Mouse (Mus musculus) embryonic fibroblast, embryonic 13.5 days (primary cell): ENCODE data around the gene Catsper4. TPM values are rescaled to one million over a fixed set of nuclear protein-coding genes. Genes with fewer than 3 reads are reported as not detected.
A peak's percentile ranks its signal among the peaks of the same experiment; 100 is the strongest.

Experiments used
- H3K27ac ChIP-seq: 2 replicates; pipeline ENCODE4 v1.5.1; 2012; ENCODE audit warnings: low read length, control low read depth, inconsistent platforms; ENCODE audit not compliant: insufficient read depth
- H3K4me1 ChIP-seq: 2 replicates; pipeline ENCODE4 v1.6.1; 2011; ENCODE audit warnings: low read length; ENCODE audit not compliant: control insufficient read depth, insufficient read depth
- H3K4me3 ChIP-seq: 2 replicates; pipeline ENCODE4 v1.5.1; 2011; ENCODE audit warnings: mild to moderate bottlenecking, control low read depth, low read length; ENCODE audit not compliant: insufficient read depth
- CTCF ChIP-seq: IDR thresholded peaks from 2 replicates; pipeline ENCODE4 v1.5.1; 2011; ENCODE audit warnings: mild to moderate bottlenecking, control low read depth, low read length, moderate library complexity, borderline replicate concordance; ENCODE audit not compliant: insufficient read depth
- POLR2A ChIP-seq: IDR thresholded peaks from 2 replicates; pipeline ENCODE4 v1.6.1; 2011; ENCODE audit warnings: low read depth, mild to moderate bottlenecking, control low read depth, low read length, moderate library complexity
- polyA plus RNA-seq: library from polyadenylated mRNA; stranded (reverse); fragments of >200 nt; gene quantifications from 2 replicates; pipeline ENCODE4 v1.2.4, GENCODE M21; 2011; ENCODE audit warnings: low read depth; ENCODE audit not compliant: missing spikeins, insufficient read length

The Catsper4 gene
- polyA plus RNA-seq, 1 experiment: not detected

- TF ChIP-seq POLR2A: no peak
- TF ChIP-seq CTCF: no peak
- Histone ChIP-seq H3K4me3 (no peak overlapping the region), H3K27ac (no peak overlapping the region), H3K4me1 (no peaks in the 10 kb centered on the region)
These were observed 27.8 kb downstream of the Catsper4 start for GRCm38 (mm10) chr4:134199371-134199770.

GRCm38 (mm10) chr4:134186268-134186667, 40.9 kb downstream of the Catsper4 start:
- Histone ChIP-seq H3K4me1 (no peaks in the 10 kb centered on the region; the same call in 1 of the 2 replicates), H3K4me3 (peak overlapping the region; percentile 76), H3K27ac (no peak overlapping the region)
- TF ChIP-seq CTCF: no peak
- no peak for TF ChIP-seq POLR2A

- Histone ChIP-seq H3K27ac (no peak overlapping the region), H3K4me3 (peak overlapping the region; percentile 76), H3K4me1 (no peaks in the 10 kb centered on the region; the same call in 1 of the 2 replicates)
- TF ChIP-seq POLR2A (no peak), CTCF (no peak)
These were observed 41.6 kb downstream of the Catsper4 start for GRCm38 (mm10) chr4:134185569-134185968.

GRCm38 (mm10) chr4:134183711-134184110, 43.5 kb downstream of the Catsper4 start:
- H3K4me1 ChIP-seq: no peaks in the 10 kb centered on the region; the same call in 1 of the 2 replicates
- no peak overlapping the region for H3K4me3 ChIP-seq
- TF ChIP-seq CTCF: no peak
- TF ChIP-seq POLR2A: no peak
- no peak overlapping the region for H3K27ac ChIP-seq

GRCm38 (mm10) chr4:134181825-134182224, 45.4 kb downstream of the Catsper4 start:
- Histone ChIP-seq H3K4me3 (no peak overlapping the region), H3K4me1 (no peaks in the 10 kb centered on the region; the same call in 1 of the 2 replicates), H3K27ac (no peak overlapping the region)
- TF ChIP-seq CTCF: no peak
- TF ChIP-seq POLR2A: no peak

GRCm38 (mm10) chr4:134181112-134181511, 46.1 kb downstream of the Catsper4 start:
- no peaks in the 10 kb centered on the region; the same call in 1 of the 2 replicates for H3K4me1 ChIP-seq
- no peak overlapping the region for H3K4me3 ChIP-seq
- no peak overlapping the region for H3K27ac ChIP-seq
- TF ChIP-seq POLR2A (no peak), CTCF (no peak)

GRCm38 (mm10) chr4:134172391-134172790, 54.8 kb downstream of the Catsper4 start:
- no peaks in the 10 kb centered on the region for H3K4me1 ChIP-seq
- H3K4me3 ChIP-seq: no peak overlapping the region
- H3K27ac ChIP-seq: no peak overlapping the region
- TF ChIP-seq CTCF: no peak
- TF ChIP-seq POLR2A: no peak

- Histone ChIP-seq H3K27ac (no peak overlapping the region), H3K4me1 (no peaks in the 10 kb centered on the region)
- no peak for TF ChIP-seq CTCF
- TF ChIP-seq POLR2A: no peak
These were observed 60.3 kb downstream of the Catsper4 start for GRCm38 (mm10) chr4:134166906-134167305.

GRCm38 (mm10) chr4:134165548-134166465, 61.4 kb downstream of the Catsper4 start:
- H3K4me1 ChIP-seq: no peaks in the 10 kb centered on the region
- no peak overlapping the region for H3K4me3 ChIP-seq
- TF ChIP-seq CTCF (no peak), POLR2A (no peak)
- no peak overlapping the region for H3K27ac ChIP-seq

More at GRCm38 (mm10) chr4:134166906-134167305, 60.3 kb downstream of the Catsper4 start:
- no peak overlapping the region for H3K4me3 ChIP-seq

- TF ChIP-seq CTCF: no peak
- no peak for TF ChIP-seq POLR2A
- Histone ChIP-seq H3K4me3 (no peak overlapping the region), H3K27ac (no peak overlapping the region), H3K4me1 (no peaks in the 10 kb centered on the region)
These were observed 62.2 kb downstream of the Catsper4 start for GRCm38 (mm10) chr4:134165024-134165423.
